Mouse (Mus musculus) lung, postnatal 0 days (tissue): ENCODE data around the gene Bicdl2.

Source experiments
- CTCF ChIP-seq: IDR thresholded peaks from 2 replicates; pipeline ENCODE4 v1.5.1; 2016; ENCODE audit warnings: antibody characterized with exemption, mild to moderate bottlenecking
- EP300 ChIP-seq: IDR thresholded peaks from 2 replicates; pipeline ENCODE4 v1.6.1; 2016; ENCODE audit warnings: antibody characterized with exemption, mild to moderate bottlenecking, control low read depth

DNA sequence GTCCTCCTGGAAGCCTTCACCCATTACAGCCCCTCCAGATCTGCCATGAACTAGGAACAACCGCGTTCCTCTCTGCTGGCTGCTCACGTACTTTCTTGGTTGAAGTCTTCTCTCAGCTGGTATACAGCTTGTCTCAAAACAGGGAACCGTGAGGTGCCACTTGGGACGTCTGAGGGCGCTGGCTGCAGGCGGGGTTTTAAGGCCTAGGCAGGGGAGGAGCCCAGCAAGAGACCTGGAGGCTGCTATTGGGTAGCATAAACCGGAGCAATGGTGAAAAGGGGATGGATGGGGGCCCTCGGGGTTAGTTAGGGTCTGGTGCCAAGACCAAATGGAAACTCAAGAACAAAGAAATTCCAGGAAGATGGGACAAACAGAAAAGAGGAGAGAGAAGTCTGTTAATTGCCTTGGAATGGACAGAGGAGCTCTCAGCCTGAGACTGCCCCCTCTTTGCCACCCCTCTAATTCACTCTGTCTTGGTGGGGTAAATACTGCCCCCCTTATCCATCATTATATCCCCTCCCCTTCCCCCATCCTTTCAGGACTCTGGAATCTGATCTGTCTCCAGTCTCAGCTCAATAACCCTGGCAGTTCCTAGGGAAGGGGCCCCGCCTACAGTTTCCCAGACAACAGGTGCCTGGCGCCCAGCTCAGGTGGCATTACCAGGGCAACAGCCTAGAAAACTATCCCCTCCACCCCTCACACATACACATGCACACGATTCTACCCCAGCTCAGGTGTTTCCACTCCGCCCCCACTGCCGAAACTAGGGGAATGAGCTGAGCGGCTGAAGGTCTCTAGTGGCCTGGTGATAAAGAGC is 23.8 kb downstream of the Bicdl2 start, which contains the start of gene Cldn9:
- no peak for TF ChIP-seq CTCF
- TF ChIP-seq EP300, result no peak
